Mouse (Mus musculus): ENCODE measurements around the gene Phldb2.
A peak's percentile ranks its signal among the peaks of the same experiment; 100 is the strongest.

The Phldb2 gene

DNA sequence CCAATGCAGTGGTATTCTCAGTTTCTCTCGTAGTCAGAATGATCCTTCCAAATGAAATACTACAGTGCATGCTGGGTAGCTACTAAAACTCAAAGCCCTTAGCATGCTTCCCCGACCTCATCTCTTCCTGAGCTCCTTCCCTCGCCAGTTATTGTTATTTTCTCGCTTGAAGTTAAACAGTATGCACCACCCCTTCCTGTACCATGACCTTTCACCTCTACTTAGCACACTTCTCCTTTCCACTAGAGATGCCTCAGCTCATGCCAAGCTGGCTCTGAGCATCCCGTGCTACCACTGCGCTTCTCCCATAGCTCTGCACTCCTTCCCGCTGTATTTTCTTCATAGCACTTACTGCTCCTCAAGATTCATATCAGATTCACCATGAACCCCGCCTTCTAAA is 215.5 kb downstream of the Phldb2 start:
- DNase-seq (ENCODE audit: low spot score in 2 of 2) = no peak

DNA sequence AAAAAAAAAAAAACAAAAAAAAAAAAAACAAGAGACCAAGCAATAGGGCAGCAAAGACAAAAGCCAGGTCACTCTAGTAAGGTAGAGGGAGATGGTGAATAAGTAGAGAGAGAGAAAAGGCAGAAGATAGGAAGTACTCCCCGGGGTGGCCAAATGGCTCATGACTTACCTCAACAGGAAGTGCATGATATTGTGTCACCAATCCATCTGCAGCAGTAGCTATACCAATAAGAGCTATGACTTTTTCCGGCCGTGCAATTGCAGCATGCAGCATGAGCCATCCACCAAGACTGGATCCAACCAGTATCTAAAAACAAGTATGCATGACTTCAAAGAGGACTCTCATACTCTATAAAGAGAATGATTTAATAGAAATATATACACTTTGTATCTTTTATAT is 216.7 kb downstream of the Phldb2 start:
- DNase-seq (ENCODE audit: low spot score in 2 of 2) = no peak

DNA sequence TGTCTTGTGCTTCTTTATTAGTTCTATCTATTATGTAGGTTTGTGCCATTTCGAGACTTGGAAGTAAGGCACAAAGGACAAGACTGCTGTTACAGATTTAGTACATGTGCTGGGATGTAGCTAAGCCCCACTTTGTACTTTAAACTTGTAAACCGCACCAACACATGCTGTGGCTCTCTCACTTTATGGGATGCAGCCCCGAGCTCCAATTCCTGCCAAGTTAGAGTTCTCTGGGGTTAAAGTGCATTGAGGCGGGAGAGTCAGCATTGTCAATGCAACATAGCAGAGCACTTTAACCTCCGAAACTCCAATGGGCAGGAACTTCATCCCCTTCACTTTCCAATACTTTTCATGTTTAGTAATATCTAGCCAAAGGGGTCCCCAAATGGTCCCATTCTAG is 224.2 kb downstream of the Phldb2 start:
- DNase-seq (ENCODE audit: low spot score in 2 of 2) = no peak

DNA sequence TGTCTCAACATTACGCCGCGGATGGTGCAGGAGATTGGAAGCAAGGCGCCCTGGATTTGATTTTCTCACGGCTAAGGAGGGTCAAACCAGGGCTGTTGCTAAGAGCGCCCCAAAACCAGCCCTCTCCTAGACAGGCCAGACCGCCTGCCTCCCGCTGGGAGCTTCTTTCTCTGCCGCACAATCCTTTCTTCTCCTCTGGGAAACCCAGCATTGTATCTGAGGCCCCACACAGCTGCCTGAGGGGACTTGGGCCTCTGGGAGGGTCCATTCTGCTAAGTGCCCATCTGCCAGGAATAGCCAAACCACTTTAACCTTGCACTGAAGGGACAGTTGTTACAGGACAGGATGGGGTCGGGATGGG is 228.7 kb downstream of the Phldb2 start:
- no peak for DNase-seq (ENCODE audit: low spot score in 2 of 2)

GRCm38 (mm10) chr16:45724061-45724741 is 229.2 kb downstream of the Phldb2 start, which contains the start of gene Tagln3:
TSS of gene Tagln3 (minus strand) at chr16:45724608.
- peak; percentile 85 to 88 for DNase-seq (ENCODE audit: low spot score in 2 of 2)

DNA sequence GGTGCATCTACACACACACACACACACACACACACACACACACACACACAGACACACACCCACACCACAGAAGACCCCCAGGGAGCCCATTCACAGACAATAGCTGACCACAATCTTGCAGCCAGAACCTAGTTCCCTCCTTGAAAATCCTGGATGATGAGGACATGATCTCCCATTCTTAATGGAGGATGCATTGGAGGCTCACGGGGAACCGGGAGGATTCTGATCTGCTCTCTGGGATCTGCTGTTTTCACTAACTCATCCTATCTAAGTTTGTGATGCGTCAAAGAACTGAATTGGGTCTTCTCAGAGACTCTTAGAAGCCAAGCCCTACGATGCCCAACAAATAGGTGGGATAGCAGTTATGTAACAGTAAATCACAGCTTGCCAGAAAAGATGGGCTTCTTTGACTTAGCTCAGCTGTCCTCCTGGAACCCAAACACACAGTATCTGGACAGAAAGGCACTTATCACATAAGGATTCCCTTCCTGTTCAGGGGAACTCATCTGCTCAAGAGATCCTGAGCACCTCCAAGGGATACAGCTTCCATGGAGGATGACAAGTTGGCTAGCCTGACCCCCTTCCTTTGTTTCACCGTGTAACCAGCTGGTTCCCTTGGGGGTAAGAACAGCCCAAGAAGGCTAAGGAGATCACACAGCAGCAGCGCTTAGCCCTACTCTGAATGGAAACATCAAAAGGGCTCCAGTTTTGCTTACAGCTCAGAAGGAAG is 230.1 kb downstream of the Phldb2 start:
- DNase-seq (ENCODE audit: low spot score in 2 of 2) = peak; percentile 47 to 56

DNA sequence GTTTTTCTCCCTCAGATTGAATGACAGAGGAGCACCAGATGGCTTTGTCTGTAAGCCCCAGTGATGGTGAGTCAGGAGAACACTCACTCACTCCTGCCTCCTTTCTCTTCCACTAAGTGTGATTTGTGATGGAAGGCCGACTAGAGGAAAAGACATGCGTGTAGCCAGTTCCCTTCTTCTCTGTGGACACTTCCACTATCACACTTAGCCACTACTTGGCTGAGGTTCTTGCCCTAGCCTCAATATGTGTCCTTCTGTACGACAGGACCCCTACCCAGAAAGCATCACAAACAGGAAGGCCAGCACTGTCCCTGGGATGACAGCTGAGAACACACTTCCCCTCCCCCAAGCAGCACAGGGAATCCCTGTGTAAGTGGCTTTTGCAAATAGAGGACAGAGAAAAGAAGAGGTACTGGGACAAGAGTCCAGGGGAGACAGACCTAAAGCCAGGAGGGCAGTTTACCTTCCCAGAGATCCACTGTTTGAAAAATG is 230.9 kb downstream of the Phldb2 start:
- peak; percentile 46 to 48 for DNase-seq (ENCODE audit: low spot score in 2 of 2)

DNA sequence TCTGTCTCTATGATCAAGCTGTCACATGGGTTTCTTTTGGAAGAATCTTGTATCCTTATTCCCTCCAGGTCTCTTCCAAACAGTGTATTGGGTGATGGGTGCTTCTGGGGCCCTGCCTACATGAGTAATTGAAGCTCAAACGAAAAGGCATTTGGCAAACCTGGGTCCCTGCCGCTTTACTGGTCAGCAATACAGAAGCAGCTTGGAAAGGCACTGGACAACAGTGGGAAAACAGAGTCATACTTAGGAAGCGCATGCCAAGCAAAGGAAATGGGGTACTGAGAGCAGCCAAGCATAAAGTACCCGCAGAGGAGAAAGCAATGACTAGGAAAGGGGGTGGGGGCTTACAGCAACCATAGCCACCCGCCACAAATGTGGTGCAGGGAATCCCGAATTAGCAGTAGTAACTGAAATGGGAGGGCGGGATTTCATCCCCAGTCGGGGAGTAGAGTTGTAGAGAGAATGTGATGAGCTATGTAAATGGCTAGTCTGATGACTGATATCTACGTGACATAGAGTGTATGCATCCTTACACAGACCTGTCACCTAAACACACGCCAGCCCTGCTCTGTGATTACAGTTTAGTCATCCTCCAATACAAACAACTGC is 233.3 kb downstream of the Phldb2 start:
- no peak for DNase-seq (ENCODE audit: low spot score in 2 of 2)

- no peak for DNase-seq (ENCODE audit: low spot score in 2 of 2)
Measured at GRCm38 (mm10) chr16:45718296-45718695, 235.1 kb downstream of the Phldb2 start.

- DNase-seq (ENCODE audit: low spot score in 2 of 2) = peak in 1 of 2 experiments; percentile 47
Measured at GRCm38 (mm10) chr16:45714489-45715150, 238.8 kb downstream of the Phldb2 start.

DNA sequence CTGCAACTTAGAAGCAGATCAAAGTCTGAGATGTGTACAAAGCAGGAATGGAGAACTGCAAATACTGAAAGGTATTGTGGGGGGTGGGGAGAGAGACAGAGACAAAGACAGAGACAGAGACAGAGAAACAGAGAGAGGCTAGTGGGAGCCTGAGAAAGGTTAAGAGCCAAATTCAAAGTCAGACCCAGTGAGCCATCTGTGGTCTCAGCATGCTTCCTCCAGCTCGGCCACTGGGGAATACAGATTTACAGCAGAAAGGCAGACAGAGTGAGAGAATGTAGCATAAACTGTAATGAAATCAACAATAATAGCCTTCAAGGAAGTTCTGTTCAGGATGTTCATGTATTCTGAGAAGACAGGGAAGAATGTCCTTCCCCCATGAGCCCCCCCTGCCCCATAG is 239.5 kb downstream of the Phldb2 start:
- no peak for DNase-seq (ENCODE audit: low spot score in 2 of 2)

DNA sequence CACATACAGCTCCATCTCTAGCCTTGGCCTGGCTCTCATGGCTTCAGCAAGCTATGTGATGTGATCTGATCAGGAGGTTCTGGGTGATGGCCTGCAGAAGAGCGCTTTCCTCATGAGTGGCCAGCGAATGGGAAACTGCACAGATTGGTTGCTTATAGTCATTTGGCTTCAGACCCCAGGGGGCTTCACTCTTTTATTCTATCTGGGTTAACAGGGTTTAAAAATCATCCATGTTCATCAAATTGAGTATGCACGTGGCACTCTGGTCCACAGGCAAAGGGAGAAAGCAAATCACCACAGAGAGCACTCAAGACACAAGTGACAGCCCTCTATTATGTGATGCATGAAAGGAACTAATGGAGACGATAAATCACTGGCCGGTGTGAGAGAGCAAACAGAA is 240.1 kb downstream of the Phldb2 start:
- no peak for DNase-seq (ENCODE audit: low spot score in 2 of 2)

GRCm38 (mm10) chr16:45711263-45711662 is 242.1 kb downstream of the Phldb2 start:
- DNase-seq (ENCODE audit: low spot score in 2 of 2) = no peak

DNA sequence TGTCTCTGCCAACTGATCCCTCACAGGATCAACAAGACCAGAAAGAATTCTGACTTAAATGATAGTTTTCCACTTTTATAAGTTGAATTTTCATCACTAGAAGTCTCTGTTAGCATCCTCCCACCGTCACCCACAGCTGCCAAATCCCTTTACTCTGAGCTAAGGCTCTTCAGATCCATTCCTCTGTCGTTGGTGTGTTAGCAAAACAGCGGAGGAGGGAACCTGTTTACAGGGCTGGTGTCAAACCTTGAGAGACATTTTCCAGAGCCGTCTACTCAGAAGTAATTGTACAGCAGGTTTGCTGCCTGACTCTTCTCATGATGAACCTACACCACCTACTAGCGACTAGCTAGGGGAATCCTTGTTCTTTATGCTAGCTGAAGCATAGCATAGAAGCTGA is 254.1 kb downstream of the Phldb2 start:
- no peak for DNase-seq (ENCODE audit: low spot score in 2 of 2)

GRCm38 (mm10) chr16:45697996-45698395 is 255.4 kb downstream of the Phldb2 start:
- DNase-seq (ENCODE audit: low spot score in 2 of 2) = no peak

Data from frontal cortex, postnatal 36 days (tissue).